Mouse (Mus musculus): ENCODE measurements around the gene D7Ertd443e. TPM values are rescaled to one million over a fixed set of nuclear protein-coding genes. Genes with fewer than 3 reads are reported as not detected.

D7Ertd443e gene
- polyA plus RNA-seq, 1 experiment from 2014 or later, result 0.35 TPM

DNA sequence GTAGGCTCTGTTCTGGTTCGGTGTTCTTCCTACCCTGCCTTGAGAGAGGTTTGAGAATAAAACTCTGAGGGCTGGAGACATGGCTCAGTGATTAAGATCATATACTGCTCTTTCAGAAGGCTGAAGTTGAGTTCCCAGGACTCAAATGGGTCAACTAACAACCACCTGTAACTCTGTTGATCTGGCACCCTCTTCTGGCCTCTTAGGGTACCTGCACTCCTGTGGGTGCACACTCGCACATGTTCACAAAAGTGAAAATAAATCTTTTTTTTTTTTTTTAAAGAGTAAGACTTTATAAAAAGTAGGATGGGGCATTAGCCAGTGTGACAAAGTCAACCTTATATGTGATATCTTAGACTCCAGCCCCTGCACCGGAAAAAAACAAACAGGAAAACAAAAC lies 146.6 kb downstream of the D7Ertd443e start:
- Histone ChIP-seq H3K4me3 (no peak overlapping the region), H3K9ac (no peak overlapping the region), H3K27ac (replicated peaks) (no peak overlapping the region), H3K36me3 (no peaks in the 10 kb centered on the region), H3K4me2 (no peak overlapping the region), H3K4me1 (replicated peaks) (no peaks in the 10 kb centered on the region), H3K27me3 (no peaks in the 10 kb centered on the region), H3K9me3 (no peaks in the 10 kb centered on the region)
- 95% methylated on average over 3 of the region's 3 CpGs for WGBS
- ATAC-seq (ENCODE audit: low FRiP score, low read depth), result no peak

DNA sequence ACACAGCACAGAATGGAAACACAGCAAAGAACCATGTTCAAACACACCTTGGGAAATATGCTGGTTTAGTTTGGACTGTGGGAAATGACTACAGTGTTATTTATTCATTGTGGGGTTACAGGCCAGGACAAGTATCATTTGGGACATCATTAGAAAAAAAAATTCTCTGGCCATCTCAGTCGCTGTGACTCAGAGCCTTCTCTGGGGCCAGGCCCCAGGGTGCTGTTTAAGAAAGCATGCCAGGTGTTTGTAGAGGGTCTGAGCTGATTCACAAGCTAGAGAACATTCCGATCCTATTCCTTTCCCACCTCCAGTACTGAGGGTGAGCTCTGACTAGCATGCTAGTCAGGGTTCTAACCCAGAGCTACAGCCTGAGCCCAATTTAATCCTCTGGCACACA lies 148.1 kb downstream of the D7Ertd443e start:
- no peak overlapping the region for H3K4me3 ChIP-seq
- H3K9ac ChIP-seq, result no peak overlapping the region
- H3K4me2 ChIP-seq, result no peak overlapping the region
- H3K27ac ChIP-seq (replicated peaks), result no peak overlapping the region
- WGBS, result 78% methylated on average over 2 of the region's 2 CpGs
- H3K9me3 ChIP-seq, result no peaks in the 10 kb centered on the region
- no peaks in the 10 kb centered on the region for H3K27me3 ChIP-seq
- no peaks in the 10 kb centered on the region for H3K4me1 ChIP-seq (replicated peaks)
- ATAC-seq (ENCODE audit: low FRiP score, low read depth), result no peak
- no peaks in the 10 kb centered on the region for H3K36me3 ChIP-seq

DNA sequence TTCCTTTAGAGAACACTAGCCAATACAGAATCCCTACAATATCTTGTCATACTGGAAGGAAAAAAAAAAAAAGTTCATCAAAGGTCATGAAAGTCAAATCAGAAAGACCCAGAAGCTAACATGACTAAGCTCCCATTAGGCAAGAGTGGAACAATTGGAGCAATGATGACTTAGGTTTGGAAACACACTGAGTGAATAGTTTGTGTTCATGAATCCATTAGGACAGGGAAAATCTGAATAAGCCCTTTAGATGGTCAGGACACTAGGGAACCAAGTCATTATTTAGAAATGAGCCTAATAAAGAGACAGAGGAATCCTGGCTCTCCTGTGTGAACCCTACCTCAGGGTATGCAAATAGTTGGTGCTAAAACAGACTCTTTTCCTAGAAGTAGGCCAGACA lies 148.7 kb downstream of the D7Ertd443e start:
- H3K36me3 ChIP-seq, result no peaks in the 10 kb centered on the region
- ATAC-seq (ENCODE audit: low FRiP score, low read depth), result no peak
- no peak overlapping the region for H3K27ac ChIP-seq (replicated peaks)
- no peaks in the 10 kb centered on the region for H3K27me3 ChIP-seq
- no peaks in the 10 kb centered on the region for H3K4me1 ChIP-seq (replicated peaks)
- no peak overlapping the region for H3K9ac ChIP-seq
- no peaks in the 10 kb centered on the region for H3K9me3 ChIP-seq
- H3K4me3 ChIP-seq, result no peak overlapping the region
- H3K4me2 ChIP-seq, result no peak overlapping the region

DNA sequence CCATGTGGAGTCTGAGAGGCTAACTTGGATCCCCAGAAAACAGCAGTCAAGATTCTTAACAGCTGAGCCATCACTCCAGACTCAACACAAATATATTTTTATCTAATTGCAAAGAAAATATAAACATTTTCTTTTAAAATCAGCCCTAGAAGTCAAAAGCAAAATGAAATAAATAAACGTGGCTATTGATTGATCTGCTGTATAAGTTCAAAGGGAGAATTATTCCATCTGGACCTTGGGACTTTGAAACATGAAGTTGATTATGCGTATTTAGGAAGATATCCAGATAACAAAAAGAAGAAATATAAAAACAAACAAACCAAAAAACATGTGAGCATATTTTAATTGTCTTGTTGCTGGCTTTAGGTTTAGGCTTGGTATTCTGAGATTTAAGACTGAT lies 149.9 kb downstream of the D7Ertd443e start:
- no peaks in the 10 kb centered on the region for H3K27me3 ChIP-seq
- H3K36me3 ChIP-seq, result no peaks in the 10 kb centered on the region
- no peak overlapping the region for H3K4me3 ChIP-seq
- H3K4me2 ChIP-seq, result no peak overlapping the region
- ATAC-seq (ENCODE audit: low FRiP score, low read depth), result no peak
- H3K27ac ChIP-seq (replicated peaks), result no peak overlapping the region
- H3K4me1 ChIP-seq (replicated peaks), result no peaks in the 10 kb centered on the region
- H3K9me3 ChIP-seq, result no peaks in the 10 kb centered on the region
- 86% methylated on average over 2 of the region's 2 CpGs for WGBS
- no peak overlapping the region for H3K9ac ChIP-seq

DNA sequence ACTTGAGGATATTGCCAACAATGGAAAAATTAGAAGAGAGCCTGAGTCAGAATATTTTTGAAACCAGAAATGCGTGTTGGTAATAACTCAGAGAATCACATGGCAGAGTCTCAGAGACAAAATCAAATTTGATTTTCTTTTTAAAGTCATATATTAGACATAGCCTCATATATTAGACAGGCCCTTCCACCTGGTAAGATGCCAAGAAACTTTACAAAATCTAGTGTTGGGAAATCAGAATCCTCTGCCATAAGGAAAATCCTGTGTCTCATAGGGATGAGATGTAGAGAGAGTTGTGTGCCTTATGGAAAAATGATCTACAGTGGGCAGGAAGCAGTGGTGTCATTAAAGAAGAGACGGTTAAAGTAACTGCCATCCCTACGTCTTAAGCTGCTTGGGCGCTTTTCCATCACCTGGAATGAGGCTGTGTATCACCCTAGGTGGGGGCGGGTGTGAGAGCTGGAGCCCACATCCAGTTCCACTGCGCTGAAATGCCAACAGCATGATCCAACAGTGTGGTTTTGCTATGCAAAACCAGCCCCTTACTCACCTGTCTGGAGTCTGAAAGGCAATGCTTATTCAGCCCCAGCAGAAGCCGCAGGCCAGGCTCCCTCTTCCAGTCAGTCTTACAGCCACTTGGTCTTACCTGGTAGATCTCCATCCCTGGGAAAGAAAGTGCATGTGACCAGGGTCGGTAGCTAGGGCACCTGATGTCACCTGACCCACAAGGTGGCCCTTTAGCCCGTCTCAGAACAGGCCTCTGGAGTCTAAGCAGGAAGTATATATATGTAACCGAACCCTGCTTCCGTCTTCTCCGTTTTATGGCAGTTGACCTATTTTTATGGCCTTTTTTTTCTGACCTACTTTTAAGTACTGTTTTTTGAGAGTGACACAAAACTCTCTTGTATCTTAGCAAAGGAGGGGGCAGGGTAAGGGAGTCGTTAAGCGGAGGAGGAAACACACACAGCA lies 153.8 kb downstream of the D7Ertd443e start, which contains the start of gene Adam12:
Gene Adam12 (minus strand): TSS at position 769 of the 969 bp plus-strand sequence.
- Histone ChIP-seq H3K27me3 (peaks cover under 1% of the 10 kb centered on the region; the same call in 1 of the 2 replicates), H3K27ac (replicated peaks) (no peak within 1 kb of the TSS), H3K4me1 (replicated peaks) (peaks cover 10% of the 10 kb centered on the region), H3K4me2 (no peak within 1 kb of the TSS), H3K9ac (no peak within 1 kb of the TSS), H3K9me3 (no peaks in the 10 kb centered on the region), H3K4me3 (no peak within 1 kb of the TSS), H3K36me3 (no peaks in the 10 kb centered on the region)
- WGBS, result 79% methylated on average over 14 of the region's 14 CpGs
- no peak for ATAC-seq (ENCODE audit: low FRiP score, low read depth)

DNA sequence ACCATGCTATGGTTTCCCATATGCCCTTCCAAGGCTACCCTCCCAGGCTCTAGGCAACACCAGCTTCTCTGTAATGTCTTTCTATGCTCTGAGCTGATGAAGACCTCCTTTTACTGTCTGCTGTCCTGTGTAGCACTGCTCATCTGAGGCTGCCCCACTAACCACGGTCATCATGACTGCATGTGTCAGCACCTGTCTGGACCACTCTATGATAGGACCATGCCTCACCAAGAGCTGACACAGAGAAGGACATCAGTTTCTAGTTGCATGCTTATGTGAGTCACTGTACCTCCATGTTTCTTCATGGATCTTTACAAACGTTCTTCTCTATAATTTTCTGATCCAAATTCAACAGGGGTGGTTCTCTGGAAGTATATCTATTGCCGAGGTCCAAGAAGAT lies 154.8 kb downstream of the D7Ertd443e start:
- H3K9ac ChIP-seq, result no peak overlapping the region
- H3K27me3 ChIP-seq, result peaks cover 7% of the 10 kb centered on the region; the same call in 1 of the 2 replicates
- ATAC-seq (ENCODE audit: low FRiP score, low read depth), result no peak
- 81% methylated on average over 3 of the region's 3 CpGs for WGBS
- peaks cover 11% of the 10 kb centered on the region for H3K4me1 ChIP-seq (replicated peaks)
- no peak overlapping the region for H3K4me3 ChIP-seq
- no peaks in the 10 kb centered on the region for H3K36me3 ChIP-seq
- H3K4me2 ChIP-seq, result no peak overlapping the region
- H3K9me3 ChIP-seq, result no peaks in the 10 kb centered on the region
- H3K27ac ChIP-seq (replicated peaks), result no peak overlapping the region

DNA sequence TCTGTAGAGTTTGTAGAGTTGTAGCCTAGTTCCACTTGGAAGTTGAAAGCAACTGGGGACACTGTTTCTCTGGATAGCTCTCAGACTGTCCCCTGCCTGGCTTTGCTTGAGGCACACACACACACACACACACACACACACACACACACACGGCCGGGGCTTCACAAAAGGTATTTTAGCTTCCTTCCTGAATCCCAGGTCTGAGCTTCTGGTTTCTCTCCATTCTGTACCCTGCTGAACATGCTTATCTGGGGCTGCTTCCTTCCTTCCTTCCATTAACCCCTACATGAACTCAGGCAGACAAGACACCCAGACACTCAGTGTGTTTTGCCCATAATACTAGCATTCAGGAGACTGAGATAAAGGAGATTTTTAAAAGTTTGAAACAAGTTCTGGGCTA lies 155.6 kb downstream of the D7Ertd443e start:
- no peaks in the 10 kb centered on the region for H3K36me3 ChIP-seq

DNA sequence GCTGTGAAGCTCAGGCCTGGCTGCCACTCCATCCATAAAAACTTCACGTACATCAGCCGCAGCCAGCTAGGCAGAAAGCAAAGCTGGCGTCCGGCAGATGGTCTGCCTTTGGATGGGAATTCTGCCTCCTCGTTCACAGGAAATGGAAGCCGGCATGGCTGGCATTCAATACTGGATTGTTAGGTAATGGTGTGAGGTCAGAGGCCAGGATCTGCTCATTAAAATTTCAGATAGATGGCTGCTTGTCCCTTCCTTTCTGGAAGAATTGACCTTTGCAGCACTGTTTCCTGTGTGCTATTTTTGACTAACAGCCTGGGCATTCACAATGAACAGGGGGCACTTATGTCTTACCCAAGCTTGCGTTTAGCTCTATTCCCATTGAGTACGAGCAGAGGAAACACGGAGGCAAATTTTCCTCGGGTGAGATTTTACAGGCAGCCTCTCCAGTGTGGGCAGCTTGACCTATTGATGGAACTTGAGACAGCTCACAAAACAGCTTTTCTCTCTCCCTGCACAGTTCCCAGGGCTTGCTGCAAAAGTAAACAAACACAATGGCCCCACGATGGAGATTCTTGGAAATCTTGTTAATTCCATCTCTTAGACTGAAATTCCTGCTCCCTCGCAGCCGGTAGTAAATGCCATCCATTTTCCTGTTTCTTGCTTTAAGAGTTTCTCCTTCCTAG lies 157.5 kb downstream of the D7Ertd443e start:
- no peak overlapping the region for H3K27ac ChIP-seq (replicated peaks)
- no peaks in the 10 kb centered on the region for H3K9me3 ChIP-seq
- H3K4me1 ChIP-seq (replicated peaks), result peaks cover 25% of the 10 kb centered on the region
- no peaks in the 10 kb centered on the region for H3K36me3 ChIP-seq
- no peak overlapping the region for H3K9ac ChIP-seq
- peaks cover 7% of the 10 kb centered on the region; the same call in 1 of the 2 replicates for H3K27me3 ChIP-seq
- no peak overlapping the region for H3K4me2 ChIP-seq
- 24% methylated on average over 13 of the region's 13 CpGs for WGBS
- no peak overlapping the region for H3K4me3 ChIP-seq
- no peak for ATAC-seq (ENCODE audit: low FRiP score, low read depth)

More for the DNA sequence above, 155.6 kb downstream of the D7Ertd443e start:
- 91% methylated on average over 2 of the region's 2 CpGs for WGBS
- Histone ChIP-seq H3K9ac (no peak overlapping the region), H3K4me3 (no peak overlapping the region), H3K4me2 (no peak overlapping the region), H3K4me1 (replicated peaks) (peaks cover 18% of the 10 kb centered on the region), H3K27me3 (peaks cover 7% of the 10 kb centered on the region; the same call in 1 of the 2 replicates), H3K9me3 (no peaks in the 10 kb centered on the region), H3K27ac (replicated peaks) (no peak overlapping the region)
- no peak for ATAC-seq (ENCODE audit: low FRiP score, low read depth)

DNA sequence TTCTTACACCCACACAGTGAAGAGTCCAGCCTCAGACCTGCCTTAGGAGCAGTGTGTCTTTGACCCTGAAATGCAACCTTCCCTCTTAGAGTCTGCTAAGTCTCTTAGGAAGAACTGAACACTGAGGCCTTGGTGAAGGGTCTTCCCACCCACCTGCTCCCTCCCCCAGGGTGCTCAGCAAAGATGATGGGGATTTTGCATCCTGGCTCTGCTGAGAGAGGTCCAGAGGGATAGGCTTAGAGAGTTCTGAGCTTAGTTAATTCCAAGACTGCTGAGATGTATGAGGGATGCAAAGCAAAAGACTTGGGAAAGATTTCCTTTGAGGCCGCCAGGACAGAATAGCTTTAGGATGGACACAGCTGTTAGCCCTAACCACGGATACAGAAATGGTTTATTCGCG lies 158.4 kb downstream of the D7Ertd443e start:
- 74% methylated on average over 4 of the region's 4 CpGs for WGBS
- Histone ChIP-seq H3K4me1 (replicated peaks) (peaks cover 25% of the 10 kb centered on the region), H3K27me3 (peaks cover 7% of the 10 kb centered on the region; the same call in 1 of the 2 replicates), H3K36me3 (no peaks in the 10 kb centered on the region), H3K9ac (no peak overlapping the region), H3K27ac (replicated peaks) (no peak overlapping the region), H3K4me2 (no peak overlapping the region), H3K9me3 (no peaks in the 10 kb centered on the region), H3K4me3 (no peak overlapping the region)
- no peak for ATAC-seq (ENCODE audit: low FRiP score, low read depth)

DNA sequence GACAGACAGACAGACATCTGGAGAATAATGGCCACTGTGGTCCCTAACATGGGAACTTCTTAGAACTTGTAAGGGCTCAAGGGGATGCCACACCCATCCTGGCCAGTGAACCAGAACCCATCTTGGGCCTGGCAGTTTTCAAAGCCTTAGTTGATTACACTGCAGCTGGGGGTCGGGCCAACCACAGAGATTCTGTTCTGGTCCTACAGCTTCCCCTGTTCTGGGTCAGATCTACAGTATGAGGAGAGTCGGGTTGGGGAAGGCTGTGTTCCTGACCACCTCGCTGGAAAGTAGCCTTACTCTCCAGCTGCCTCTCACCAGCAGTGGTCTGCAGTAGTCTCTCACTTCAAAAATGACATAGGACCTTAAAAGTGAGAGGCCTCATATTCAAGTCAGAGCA lies 159.2 kb downstream of the D7Ertd443e start:
- peaks cover 25% of the 10 kb centered on the region for H3K4me1 ChIP-seq (replicated peaks)
- H3K27me3 ChIP-seq, result peaks cover 7% of the 10 kb centered on the region; the same call in 1 of the 2 replicates
- no peaks in the 10 kb centered on the region for H3K36me3 ChIP-seq
- H3K27ac ChIP-seq (replicated peaks), result no peak overlapping the region
- 82% methylated on average over 3 of the region's 3 CpGs for WGBS
- H3K9me3 ChIP-seq, result no peaks in the 10 kb centered on the region
- H3K9ac ChIP-seq, result no peak overlapping the region
- H3K4me2 ChIP-seq, result no peak overlapping the region
- no peak for ATAC-seq (ENCODE audit: low FRiP score, low read depth)
- H3K4me3 ChIP-seq, result no peak overlapping the region

DNA sequence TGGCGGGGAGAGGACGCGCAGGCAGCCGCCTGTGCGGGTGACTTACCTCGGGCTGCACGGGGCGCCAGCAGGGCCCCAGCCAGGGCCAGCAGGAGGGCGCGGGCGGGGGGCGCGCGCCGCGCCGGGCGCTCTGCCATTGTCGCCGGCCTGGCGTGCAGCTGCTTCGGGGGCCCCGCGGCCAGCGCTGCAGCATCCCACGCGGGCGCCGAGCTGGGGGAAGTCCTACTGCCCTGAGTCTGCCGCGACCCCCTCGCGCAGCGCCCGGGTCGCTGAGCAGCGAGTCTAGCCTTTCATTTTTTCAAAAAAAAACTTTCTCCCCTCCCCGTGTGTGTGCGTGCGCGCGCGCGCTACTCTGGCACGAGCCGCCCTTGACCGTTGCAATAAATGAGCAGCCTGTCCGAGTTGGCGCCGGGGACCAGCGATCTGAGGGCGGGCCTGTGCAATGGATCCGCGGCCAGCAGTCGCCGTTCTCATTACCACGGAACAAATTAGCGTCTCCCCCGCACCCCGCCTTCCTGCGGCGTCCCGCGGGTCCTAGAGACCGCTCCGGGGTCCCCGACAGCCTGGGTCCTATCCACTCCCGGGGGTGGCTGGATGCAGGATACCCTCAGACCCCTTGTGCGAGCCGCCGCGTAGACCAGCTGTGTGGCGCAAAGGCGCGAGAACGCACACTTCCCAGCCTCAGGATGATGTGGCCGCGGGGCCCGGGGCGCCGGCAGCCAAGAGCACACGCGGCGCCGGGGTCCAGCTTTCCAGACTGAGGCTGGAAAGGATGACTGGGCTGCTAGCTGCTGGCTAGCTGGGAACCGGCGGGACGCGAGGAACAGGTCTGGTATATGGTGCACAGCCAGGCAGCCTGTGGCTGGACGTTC lies 160.5 kb downstream of the D7Ertd443e start:
- Histone ChIP-seq H3K27me3 (peaks cover 7% of the 10 kb centered on the region; the same call in 1 of the 2 replicates), H3K9me3 (no peaks in the 10 kb centered on the region), H3K36me3 (no peaks in the 10 kb centered on the region), H3K27ac (replicated peaks) (peak overlapping the region; percentile 76), H3K4me1 (replicated peaks) (peaks cover 25% of the 10 kb centered on the region), H3K4me2 (peak overlapping the region; percentile 99), H3K4me3 (peak overlapping the region; percentile 75), H3K9ac (peak overlapping the region; percentile 67)
- under 1% methylated on average over 83 of the region's 90 CpGs for WGBS
- peak; percentile 81 for ATAC-seq (ENCODE audit: low FRiP score, low read depth)

Measured in hindbrain, embryonic 15.5 days (tissue).